Mouse (Mus musculus) forebrain, embryonic 14.5 days (tissue): Measurements from ENCODE around the gene Galnt2. TPM values are rescaled to one million over a fixed set of nuclear protein-coding genes. Genes with fewer than 3 reads are reported as not detected.

Experiments used
- ATAC-seq: fragments of 200-750 bp; cut with Nextera tagmentation; 2 replicates; pipeline ENCODE4 v1.8.0; 2017; ENCODE audit warnings: mild to moderate bottlenecking, moderate library complexity
- DNase-seq: peaks from one replicate; pipeline ENCODE4 v3.0.0-alpha.2; 2015; ENCODE audit warnings: low spot score
- H3K27ac ChIP-seq: fragments of 300-500 bp; sonication (generic); 2 replicates; pipeline ENCODE4 v1.5.1; 2014; ENCODE audit warnings: low read depth, mild to moderate bottlenecking, control low read depth, low read length, moderate library complexity
- H3K27me3 ChIP-seq: fragments of 300-500 bp; sonication (generic); replicated peaks from 2 replicates; pipeline ENCODE4 v1.6.1; 2014; ENCODE audit warnings: low read length, control low read depth, mixed read lengths; ENCODE audit not compliant: control insufficient read depth, insufficient read depth
- H3K36me3 ChIP-seq: fragments of 300-500 bp; sonication (generic); 2 replicates; pipeline ENCODE4 v1.6.1; 2014; ENCODE audit warnings: low read length, control low read depth; ENCODE audit not compliant: control insufficient read depth, insufficient read depth
- H3K4me1 ChIP-seq: fragments of 300-500 bp; sonication (generic); 2 replicates; pipeline ENCODE4 v1.6.1; 2014; ENCODE audit warnings: antibody characterized with exemption, low read length, control low read depth; ENCODE audit not compliant: control insufficient read depth, insufficient read depth
- H3K4me2 ChIP-seq: fragments of 300-500 bp; sonication (generic); 2 replicates; pipeline ENCODE4 v1.6.1; 2014; ENCODE audit warnings: mild to moderate bottlenecking, control low read depth, low read length
- H3K4me3 ChIP-seq: fragments of 300-500 bp; sonication (generic); 2 replicates; pipeline ENCODE4 v1.5.1; 2014; ENCODE audit warnings: low read depth, low read length, control low read depth
- H3K9ac ChIP-seq: fragments of 300-500 bp; sonication (generic); 2 replicates; pipeline ENCODE4 v1.6.1; 2014; ENCODE audit warnings: mild to moderate bottlenecking, low read length, control low read depth, moderate library complexity
- H3K9me3 ChIP-seq: fragments of 300-500 bp; sonication (generic); replicated peaks from 2 replicates; pipeline ENCODE4 v1.6.1; 2016; ENCODE audit warnings: low read length, control low read depth, mixed read lengths; ENCODE audit not compliant: control insufficient read depth
- WGBS: fragments of 180-500 bp; shearing (Covaris S2); extraction: QIAGEN DNeasy Blood & Tissue Kit; methylation state at CpG from one replicate; pipeline ENCODE4 v1.1.7; 2014; 5-methylcytosine and 5-hydroxymethylcytosine counted together
- polyA plus RNA-seq: library from polyadenylated mRNA; unstranded; fragments of >200 nt; fragmentation: Nextera tagmentation; extraction: Ambion mirVana; gene quantifications from 2 replicates; pipeline ENCODE4 v1.2.1, GENCODE M21; 2014

The Galnt2 gene
- polyA plus RNA-seq, 1 experiment from 2014 or later: 44.3 TPM

GRCm38 (mm10) chr8:124294900-124295299 lies 63.7 kb downstream of the Galnt2 start:
- DNase-seq: no peak
- H3K4me1 ChIP-seq: no peaks in the 10 kb centered on the region
- 89% methylated on average over 10 of the region's 10 CpGs for WGBS
- no peak for ATAC-seq
- no peaks in the 10 kb centered on the region for H3K9me3 ChIP-seq
- H3K4me2 ChIP-seq: no peak overlapping the region
- H3K36me3 ChIP-seq: no peaks in the 10 kb centered on the region
- no peak overlapping the region for H3K4me3 ChIP-seq
- H3K27ac ChIP-seq: no peak overlapping the region
- H3K27me3 ChIP-seq: no peaks in the 10 kb centered on the region
- no peak overlapping the region for H3K9ac ChIP-seq

- Histone ChIP-seq H3K4me2 (no peak overlapping the region), H3K4me1 (no peaks in the 10 kb centered on the region), H3K27me3 (no peaks in the 10 kb centered on the region), H3K9ac (no peak overlapping the region), H3K27ac (no peak overlapping the region), H3K9me3 (no peaks in the 10 kb centered on the region), H3K36me3 (no peaks in the 10 kb centered on the region), H3K4me3 (no peak overlapping the region)
- no peak for ATAC-seq
- DNase-seq: no peak
- 93% methylated on average over 6 of the region's 6 CpGs for WGBS
These were observed 64.2 kb downstream of the Galnt2 start for GRCm38 (mm10) chr8:124295357-124295756.

GRCm38 (mm10) chr8:124301512-124301911 lies 70.3 kb downstream of the Galnt2 start:
- Histone ChIP-seq H3K36me3 (peaks cover 5% of the 10 kb centered on the region; the same call in 1 of the 2 replicates), H3K4me2 (no peak overlapping the region), H3K9ac (no peak overlapping the region), H3K27me3 (no peaks in the 10 kb centered on the region), H3K4me1 (no peaks in the 10 kb centered on the region), H3K27ac (peak overlapping the region; percentile 7; the same call in 1 of the 2 replicates), H3K4me3 (no peak overlapping the region), H3K9me3 (no peaks in the 10 kb centered on the region)
- 99% methylated on average over 4 of the region's 4 CpGs for WGBS
- DNase-seq: no peak
- ATAC-seq: no peak

- Histone ChIP-seq H3K9ac (no peak overlapping the region), H3K9me3 (no peaks in the 10 kb centered on the region), H3K27ac (peak overlapping the region; percentile 7; the same call in 1 of the 2 replicates), H3K4me2 (no peak overlapping the region), H3K27me3 (no peaks in the 10 kb centered on the region), H3K4me1 (no peaks in the 10 kb centered on the region), H3K36me3 (peaks cover 5% of the 10 kb centered on the region; the same call in 1 of the 2 replicates), H3K4me3 (no peak overlapping the region)
- ATAC-seq: no peak
- WGBS: 95% methylated on average over 7 of the region's 7 CpGs
- DNase-seq: no peak
These were observed 70.9 kb downstream of the Galnt2 start for GRCm38 (mm10) chr8:124301935-124302555.

- H3K36me3 ChIP-seq: peaks cover 10% of the 10 kb centered on the region
- H3K27me3 ChIP-seq: no peaks in the 10 kb centered on the region
- H3K4me3 ChIP-seq: no peak overlapping the region
- DNase-seq: no peak
- 93% methylated on average over 15 of the region's 15 CpGs for WGBS
- ATAC-seq: no peak
- H3K9me3 ChIP-seq: no peaks in the 10 kb centered on the region
- H3K27ac ChIP-seq: no peak overlapping the region
- H3K9ac ChIP-seq: no peak overlapping the region
- H3K4me2 ChIP-seq: no peak overlapping the region
- no peaks in the 10 kb centered on the region for H3K4me1 ChIP-seq
These were observed 72.2 kb downstream of the Galnt2 start for GRCm38 (mm10) chr8:124303211-124303902.

GRCm38 (mm10) chr8:124304141-124304540 lies 73.0 kb downstream of the Galnt2 start:
- H3K27me3 ChIP-seq: no peaks in the 10 kb centered on the region
- no peak overlapping the region for H3K27ac ChIP-seq
- peaks cover 10% of the 10 kb centered on the region for H3K36me3 ChIP-seq
- ATAC-seq (no peak), DNase-seq (no peak)
- no peak overlapping the region for H3K4me2 ChIP-seq
- no peak overlapping the region for H3K4me3 ChIP-seq
- no peaks in the 10 kb centered on the region for H3K4me1 ChIP-seq
- H3K9ac ChIP-seq: no peak overlapping the region
- H3K9me3 ChIP-seq: no peaks in the 10 kb centered on the region
- WGBS: 90% methylated on average over 4 of the region's 4 CpGs

GRCm38 (mm10) chr8:124306574-124306973 lies 75.4 kb downstream of the Galnt2 start:
- no peaks in the 10 kb centered on the region for H3K4me1 ChIP-seq
- H3K27ac ChIP-seq: no peak overlapping the region; the same call in 1 of the 2 replicates
- ATAC-seq: no peak
- no peaks in the 10 kb centered on the region for H3K27me3 ChIP-seq
- H3K9me3 ChIP-seq: no peaks in the 10 kb centered on the region
- H3K9ac ChIP-seq: no peak overlapping the region
- no peak overlapping the region for H3K4me3 ChIP-seq
- H3K4me2 ChIP-seq: no peak overlapping the region
- WGBS: 64% methylated on average over 7 of the region's 7 CpGs
- peaks cover 10% of the 10 kb centered on the region for H3K36me3 ChIP-seq
- no peak for DNase-seq

GRCm38 (mm10) chr8:124307700-124308099 lies 76.5 kb downstream of the Galnt2 start:
- no peak for DNase-seq
- Histone ChIP-seq H3K9me3 (no peaks in the 10 kb centered on the region), H3K4me2 (no peak overlapping the region), H3K36me3 (peaks cover 10% of the 10 kb centered on the region), H3K27me3 (no peaks in the 10 kb centered on the region), H3K4me3 (no peak overlapping the region), H3K27ac (no peak overlapping the region), H3K9ac (no peak overlapping the region), H3K4me1 (no peaks in the 10 kb centered on the region)
- 94% methylated on average over 10 of the region's 10 CpGs for WGBS
- ATAC-seq: no peak

- H3K4me2 ChIP-seq: no peak overlapping the region
- H3K27ac ChIP-seq: no peak overlapping the region
- H3K9me3 ChIP-seq: no peaks in the 10 kb centered on the region
- DNase-seq (no peak), ATAC-seq (no peak)
- peaks cover 8% of the 10 kb centered on the region for H3K4me1 ChIP-seq
- no peaks in the 10 kb centered on the region for H3K27me3 ChIP-seq
- no peak overlapping the region for H3K9ac ChIP-seq
- no peak overlapping the region for H3K4me3 ChIP-seq
- H3K36me3 ChIP-seq: peaks cover 5% of the 10 kb centered on the region
- 97% methylated on average over 13 of the region's 13 CpGs for WGBS
These were observed 79.3 kb downstream of the Galnt2 start for GRCm38 (mm10) chr8:124310509-124310908.
